Mouse (Mus musculus) small intestine, adult 2 months (tissue): ENCODE results near the gene Ncl.

Experiments used
- CTCF ChIP-seq: fragments of 200-500 bp; IDR thresholded peaks from 2 replicates; pipeline ENCODE4 v1.5.1; 2012; ENCODE audit warnings: low read depth, mild to moderate bottlenecking, control low read depth, inconsistent platforms, low read length, moderate library complexity, mixed read lengths; ENCODE audit not compliant: insufficient replicate concordance, insufficient read length; ENCODE audit errors: extremely low read depth
- POLR2A ChIP-seq: fragments of 200-500 bp; IDR thresholded peaks from 2 replicates; pipeline ENCODE4 v1.6.1; 2012; ENCODE audit warnings: low read depth, mild to moderate bottlenecking, control low read depth, inconsistent platforms, low read length, moderate library complexity

- TF ChIP-seq POLR2A (no peak), CTCF (no peak)
These were observed 49.8 kb downstream of the Ncl start for GRCm38 (mm10) chr1:86309270-86309833.
